Mouse (Mus musculus) small intestine, adult 2 months (tissue): ENCODE measurements at regions not wholly inside any gene's neighbourhood (a gene's known extent, or its start where the extent isn't known, plus 50 kb on each side); places are given as distances from the start of the nearest gene placed in this dataset.

ENCODE experiments used
- H3K27ac ChIP-seq: fragments of 200-500 bp; 2 replicates; pipeline ENCODE4 v1.5.1; 2012; ENCODE audit warnings: low read depth, low read length, control low read depth, inconsistent platforms; ENCODE audit not compliant: insufficient read depth
- H3K27me3 ChIP-seq: fragments of 200-500 bp; 2 replicates; pipeline ENCODE4 v1.6.1; 2012; ENCODE audit warnings: mild to moderate bottlenecking, moderate library complexity, low read length, inconsistent platforms; ENCODE audit not compliant: control insufficient read depth, insufficient read depth
- H3K36me3 ChIP-seq: fragments of 200-500 bp; 2 replicates; pipeline ENCODE4 v1.6.1; 2012; ENCODE audit warnings: mild to moderate bottlenecking, low read length, control low read depth, inconsistent platforms; ENCODE audit not compliant: control insufficient read depth, insufficient read depth
- H3K4me1 ChIP-seq: fragments of 200-500 bp; 2 replicates; pipeline ENCODE4 v1.6.1; 2012; ENCODE audit warnings: low read length, inconsistent platforms, mixed read lengths; ENCODE audit not compliant: control insufficient read depth, insufficient read depth, insufficient read length
- H3K4me3 ChIP-seq: fragments of 200-500 bp; 2 replicates; pipeline ENCODE4 v1.5.1; 2012; ENCODE audit warnings: low read depth, mild to moderate bottlenecking, control low read depth, inconsistent platforms, low read length, moderate library complexity
- CTCF ChIP-seq: fragments of 200-500 bp; IDR thresholded peaks from 2 replicates; pipeline ENCODE4 v1.5.1; 2012; ENCODE audit warnings: low read depth, mild to moderate bottlenecking, control low read depth, inconsistent platforms, low read length, moderate library complexity, mixed read lengths; ENCODE audit not compliant: insufficient replicate concordance, insufficient read length; ENCODE audit errors: extremely low read depth
- POLR2A ChIP-seq: fragments of 200-500 bp; IDR thresholded peaks from 2 replicates; pipeline ENCODE4 v1.6.1; 2012; ENCODE audit warnings: low read depth, mild to moderate bottlenecking, control low read depth, inconsistent platforms, low read length, moderate library complexity
- WGBS: fragments of 180-500 bp; shearing (Covaris S2); methylation state at CpG from one replicate; pipeline ENCODE4 v1.1.7; 2018; 5-methylcytosine and 5-hydroxymethylcytosine counted together

- no peaks in the 10 kb centered on the region for H3K27me3 ChIP-seq
- H3K27ac ChIP-seq: no peak overlapping the region
- H3K4me1 ChIP-seq: peaks cover 1% of the 10 kb centered on the region; the same call in 1 of the 2 replicates
- 80% methylated on average over 9 of the region's 9 CpGs for WGBS
- TF ChIP-seq POLR2A: no peak
- TF ChIP-seq CTCF: no peak
- no peaks in the 10 kb centered on the region for H3K36me3 ChIP-seq
- no peak overlapping the region for H3K4me3 ChIP-seq
These were observed 66.3 kb upstream of the Rfpl4b start for GRCm38 (mm10) chr10:38887896-38888295.

GRCm38 (mm10) chr10:38894706-38895105 lies 70.6 kb upstream of the Lama4 start:
- WGBS: 70% methylated on average over 1 of the region's 1 CpGs
- Histone ChIP-seq H3K4me3 (no peak overlapping the region), H3K27ac (no peak overlapping the region), H3K27me3 (no peaks in the 10 kb centered on the region), H3K4me1 (no peaks in the 10 kb centered on the region), H3K36me3 (no peaks in the 10 kb centered on the region)
- TF ChIP-seq POLR2A (no peak), CTCF (no peak)

GRCm38 (mm10) chr10:38895656-38896055 lies 69.7 kb upstream of the Lama4 start:
- 67% methylated on average over 3 of the region's 3 CpGs for WGBS
- Histone ChIP-seq H3K4me3 (no peak overlapping the region), H3K27ac (no peak overlapping the region), H3K4me1 (no peaks in the 10 kb centered on the region), H3K36me3 (no peaks in the 10 kb centered on the region), H3K27me3 (no peaks in the 10 kb centered on the region)
- TF ChIP-seq CTCF: no peak
- no peak for TF ChIP-seq POLR2A

GRCm38 (mm10) chr10:38897573-38897972 lies 67.7 kb upstream of the Lama4 start:
- Histone ChIP-seq H3K4me1 (no peaks in the 10 kb centered on the region), H3K27me3 (no peaks in the 10 kb centered on the region), H3K36me3 (no peaks in the 10 kb centered on the region), H3K4me3 (no peak overlapping the region), H3K27ac (no peak overlapping the region)
- 66% methylated on average over 5 of the region's 5 CpGs for WGBS
- TF ChIP-seq POLR2A (no peak), CTCF (no peak)

DNA sequence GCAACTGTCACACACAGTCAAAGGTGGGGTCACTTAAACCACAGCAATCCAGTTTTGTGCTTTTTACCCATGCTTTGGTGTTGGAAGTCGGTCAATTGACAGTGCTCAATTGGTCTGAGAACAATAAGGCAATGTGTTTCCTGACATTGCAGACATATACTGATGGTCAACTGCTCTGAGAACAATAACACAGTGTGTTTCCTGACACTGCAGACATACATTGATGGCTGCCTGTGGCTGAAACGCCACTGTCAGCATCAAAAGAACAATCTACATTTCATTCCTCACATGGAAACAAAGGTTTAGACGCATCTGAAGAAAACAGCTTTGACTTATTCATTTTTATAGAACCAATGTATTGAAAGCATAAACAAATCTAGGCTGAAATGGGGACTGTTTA lies 59.2 kb upstream of the Lama4 start:
- no peaks in the 10 kb centered on the region for H3K36me3 ChIP-seq
- no peaks in the 10 kb centered on the region for H3K27me3 ChIP-seq
- no peak overlapping the region for H3K27ac ChIP-seq
- no peak overlapping the region for H3K4me3 ChIP-seq
- TF ChIP-seq POLR2A (no peak), CTCF (no peak)
- 0 out of 2 replicates have a peak, but pooled peaks cover 1% of the 10 kb centered on the region for H3K4me1 ChIP-seq
- WGBS: 70% methylated on average over 3 of the region's 3 CpGs

GRCm38 (mm10) chr10:38907835-38908234 lies 57.5 kb upstream of the Lama4 start:
- Histone ChIP-seq H3K27me3 (no peaks in the 10 kb centered on the region), H3K36me3 (no peaks in the 10 kb centered on the region), H3K4me1 (0 out of 2 replicates have a peak, but pooled peaks cover 1% of the 10 kb centered on the region), H3K4me3 (no peak overlapping the region), H3K27ac (peak overlapping the region; percentile 28)
- no peak for TF ChIP-seq POLR2A
- no peak for TF ChIP-seq CTCF
- WGBS: 63% methylated on average over 2 of the region's 2 CpGs

GRCm38 (mm10) chr10:38908277-38908676 lies 57.0 kb upstream of the Lama4 start:
- no peaks in the 10 kb centered on the region for H3K27me3 ChIP-seq
- H3K4me3 ChIP-seq: no peak overlapping the region
- no peaks in the 10 kb centered on the region for H3K36me3 ChIP-seq
- 45% methylated on average over 9 of the region's 9 CpGs for WGBS
- no peak for TF ChIP-seq CTCF
- TF ChIP-seq POLR2A: no peak
- peak overlapping the region; percentile 28 for H3K27ac ChIP-seq
- H3K4me1 ChIP-seq: 0 out of 2 replicates have a peak, but pooled peaks cover 1% of the 10 kb centered on the region
